Mouse (Mus musculus) liver, adult 2 months (tissue): ENCODE data around the gene Slc12a7.

Source experiments
- CTCF ChIP-seq: fragments of 200-500 bp; IDR thresholded peaks from 2 replicates; pipeline ENCODE4 v1.5.1; 2011; ENCODE audit warnings: low read depth, low read length, control low read depth
- POLR2A ChIP-seq: fragments of 200-500 bp; IDR thresholded peaks from 2 replicates; pipeline ENCODE4 v1.6.1; 2011; ENCODE audit warnings: low read length, control low read depth; ENCODE audit not compliant: insufficient read depth; ENCODE audit errors: extremely low read depth

GRCm38 (mm10) chr13:73688934-73689333, 44.0 kb upstream of the Slc12a7 start:
- no peak for TF ChIP-seq CTCF
- no peak for TF ChIP-seq POLR2A
